ENCODE assay signal across 15 mouse cellular contexts in the genomic region with DNA sequence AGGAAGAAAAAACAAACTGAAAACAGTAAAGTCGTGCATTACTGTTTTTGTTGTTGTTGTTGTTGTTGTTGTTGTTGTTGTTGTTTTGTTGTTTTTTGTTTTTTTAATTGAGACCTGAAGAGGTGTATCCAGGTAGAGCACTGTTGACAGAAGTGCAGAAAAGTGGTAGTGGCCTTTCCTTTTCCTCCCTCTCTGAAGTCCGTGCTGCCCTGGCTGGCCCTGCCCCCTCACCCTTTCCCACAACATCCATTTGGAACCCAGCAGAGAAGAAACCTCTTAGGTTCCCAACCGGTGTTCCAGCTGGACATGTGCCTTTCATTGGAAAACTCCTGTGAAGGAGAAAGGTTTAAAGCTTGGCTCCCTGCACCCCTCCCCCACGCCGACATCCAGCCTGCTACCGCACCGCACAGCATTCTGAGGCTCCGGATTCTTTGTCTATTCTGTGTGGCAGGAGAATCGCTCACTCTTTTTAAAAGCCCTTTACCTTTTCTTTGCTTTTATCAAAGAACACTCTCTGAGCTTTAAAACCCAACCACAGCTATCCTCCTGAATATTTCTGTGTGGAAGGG.
DNase-seq lines count a peak whose midpoint lies in the region; ATAC-seq and TF ChIP-seq lines count a peak whose summit lies in the region.
"Had no signal": no experiment of that assay in that cellular context is flagged by ENCODE, and none has a peak within 500 bp of the region (broad histone marks: within the 10 kb centered on the region; RNA-seq: fewer than 3 reads in every experiment).

No protein-coding gene starts in this region.

- peak overlapping the region; percentile 33; the same call in 1 of the 2 replicates for H3K4me2 ChIP-seq in forebrain, embryonic 13.5 days
- H3K4me2 ChIP-seq in midbrain, embryonic 12.5 days (replicated peaks) = peak overlapping the region; percentile 25; the same call in 1 of the 2 replicates
- H3K4me2 ChIP-seq in heart, embryonic 12.5 days = no peak overlapping the region
- H3K4me2 ChIP-seq: limb, embryonic 13.5 days had no signal

- 9% methylated on average over 9 of the region's 9 CpGs for WGBS in forebrain, embryonic 13.5 days
- 17% methylated on average over 9 of the region's 9 CpGs for WGBS in midbrain, embryonic 12.5 days
- 46% methylated on average over 9 of the region's 9 CpGs for WGBS in heart, embryonic 12.5 days

- no peaks in the 10 kb centered on the region for H3K27me3 ChIP-seq in forebrain, embryonic 13.5 days
- H3K27me3 ChIP-seq in midbrain, embryonic 12.5 days = no peaks in the 10 kb centered on the region
- H3K27me3 ChIP-seq in heart, embryonic 12.5 days (replicated peaks) = no peaks in the 10 kb centered on the region
- H3K27me3 ChIP-seq: limb, embryonic 13.5 days had no signal

- no peaks in the 10 kb centered on the region; the same call in 1 of the 2 replicates for H3K9me3 ChIP-seq in forebrain, embryonic 13.5 days (replicated peaks)
- no peaks in the 10 kb centered on the region for H3K9me3 ChIP-seq in midbrain, embryonic 12.5 days
- no peaks in the 10 kb centered on the region for H3K9me3 ChIP-seq in heart, embryonic 12.5 days (replicated peaks)

- H3K36me3 ChIP-seq in forebrain, embryonic 13.5 days (ENCODE audit: poor library complexity, severe bottlenecking) = no peaks in the 10 kb centered on the region
- H3K36me3 ChIP-seq in midbrain, embryonic 12.5 days = no peaks in the 10 kb centered on the region
- H3K36me3 ChIP-seq in heart, embryonic 12.5 days = no peaks in the 10 kb centered on the region
- H3K36me3 ChIP-seq: limb, embryonic 13.5 days had no signal

- peak overlapping the region; percentile 40; the same call in 1 of the 2 replicates for H3K27ac ChIP-seq in forebrain, embryonic 13.5 days
- H3K27ac ChIP-seq in midbrain, embryonic 12.5 days (replicated peaks) = no peak overlapping the region
- no peak overlapping the region for H3K27ac ChIP-seq in heart, embryonic 12.5 days (ENCODE audit: poor library complexity, severe bottlenecking)
- H3K27ac ChIP-seq: limb, embryonic 13.5 days; macrophage had no signal

- ATAC-seq in forebrain, embryonic 13.5 days = peak; percentile 57; the same call in 1 of the 2 replicates
- ATAC-seq in midbrain, embryonic 12.5 days (ENCODE audit: low FRiP score, low read depth) = 0 out of 2 replicates have a peak, but pooled peaks have one; percentile 34
- no peak for ATAC-seq in heart, embryonic 12.5 days (ENCODE audit: insufficient number of reproducible peaks, low FRiP score)
- ATAC-seq: intestine, embryonic 16.5 days; Patski had no signal

- TF ChIP-seq CTCF in brain, embryonic 14.5 days (IDR thresholded peaks at IDR 0.05; ENCODE audit: borderline replicate concordance, extremely low read depth, insufficient read depth, insufficient read length) = no peak

- no peak for TF ChIP-seq POLR2A in brain, embryonic 14.5 days (IDR thresholded peaks at IDR 0.05; ENCODE audit: borderline replicate concordance, extremely low read depth, insufficient read depth, insufficient read length, poor library complexity, severe bottlenecking)

- DNase-seq in embryo, embryonic 10 days (ENCODE audit: low spot score) = peak; percentile 36
- no peak for DNase-seq in embryo, embryonic 9.5 days (ENCODE audit: extremely low spot score)
- peak; percentile 77 for DNase-seq in brain, embryonic 14.5 days (ENCODE audit: low read depth)
- DNase-seq in MN1 (ENCODE audit: low spot score) = no peak
- DNase-seq in thymus, postnatal 4 days = no peak
- DNase-seq: adrenal gland, adult 8-10 months; kidney, postnatal 14 days; thymus, postnatal 36 days had no signal

- H3K9ac ChIP-seq in forebrain, embryonic 13.5 days = peak overlapping the region; percentile 26; the same call in 1 of the 2 replicates
- no peak overlapping the region for H3K9ac ChIP-seq in midbrain, embryonic 12.5 days (replicated peaks)
- no peak overlapping the region for H3K9ac ChIP-seq in heart, embryonic 12.5 days
- H3K9ac ChIP-seq: limb, embryonic 13.5 days had no signal

- H3K4me3 ChIP-seq in forebrain, embryonic 13.5 days = no peak overlapping the region
- no peak overlapping the region for H3K4me3 ChIP-seq in midbrain, embryonic 12.5 days
- H3K4me3 ChIP-seq in heart, embryonic 12.5 days = no peak overlapping the region
- H3K4me3 ChIP-seq: limb, embryonic 13.5 days had no signal

- H3K4me1 ChIP-seq in forebrain, embryonic 13.5 days = peaks cover 12% of the 10 kb centered on the region
- peaks cover 5% of the 10 kb centered on the region for H3K4me1 ChIP-seq in midbrain, embryonic 12.5 days
- H3K4me1 ChIP-seq in heart, embryonic 12.5 days (replicated peaks) = no peaks in the 10 kb centered on the region
- H3K4me1 ChIP-seq: limb, embryonic 13.5 days had no signal

Comparison
In these comparisons a context has a peak if more than half of its experiments do, and no peak if none do; other contexts are left out.
1. DNase-seq: peak in embryo, embryonic 10 days (single experiment) and brain, embryonic 14.5 days (single experiment); none in embryo, embryonic 9.5 days (single experiment), MN1 (single experiment) and thymus, postnatal 4 days (single experiment).